Mouse (Mus musculus) neural tube, embryonic 14.5 days (tissue): ENCODE measurements around the gene Cdh12. TPM values are rescaled to one million over a fixed set of nuclear protein-coding genes. Genes with fewer than 3 reads are reported as not detected.
A peak's percentile ranks its signal among the peaks of the same experiment; 100 is the strongest.
"Not testable (repeated sequence)": the region's sequence is repeated elsewhere in the genome, so short reads cannot be mapped to it uniquely, and the experiment has no call there.

Experiments
- ATAC-seq: fragments of 200-750 bp; cut with Nextera tagmentation; 2 replicates; pipeline ENCODE4 v1.8.0; 2017; ENCODE audit warnings: low read depth, mild to moderate bottlenecking, moderate TSS enrichment, moderate library complexity
- H3K27ac ChIP-seq: fragments of 300-500 bp; sonication (generic); 2 replicates; pipeline ENCODE4 v1.5.1; 2014; ENCODE audit warnings: low read depth, mild to moderate bottlenecking, control low read depth, low read length, moderate library complexity, mixed read lengths
- H3K27me3 ChIP-seq: fragments of 300-500 bp; sonication (generic); 2 replicates; pipeline ENCODE4 v1.6.1; 2014; ENCODE audit warnings: low read length; ENCODE audit not compliant: control insufficient read depth, insufficient read depth
- H3K36me3 ChIP-seq: fragments of 300-500 bp; sonication (generic); 2 replicates; pipeline ENCODE4 v1.6.1; 2014; ENCODE audit warnings: low read length, mixed read lengths; ENCODE audit not compliant: control insufficient read depth, insufficient read depth
- H3K4me1 ChIP-seq: fragments of 300-500 bp; sonication (generic); 2 replicates; pipeline ENCODE4 v1.6.1; 2014; ENCODE audit warnings: low read length; ENCODE audit not compliant: control insufficient read depth, insufficient read depth
- H3K4me2 ChIP-seq: fragments of 300-500 bp; sonication (generic); 2 replicates; pipeline ENCODE4 v1.6.1; 2014; ENCODE audit warnings: mild to moderate bottlenecking, low read depth, low read length, control low read depth
- H3K4me3 ChIP-seq: fragments of 300-500 bp; sonication (generic); 2 replicates; pipeline ENCODE4 v1.5.1; 2014; ENCODE audit warnings: low read depth, low read length, control low read depth, mixed read lengths
- H3K9ac ChIP-seq: fragments of 300-500 bp; sonication (generic); replicated peaks from 2 replicates; pipeline ENCODE4 v1.6.1; 2014; ENCODE audit warnings: low read depth, mild to moderate bottlenecking, control low read depth, low read length, mixed read lengths
- H3K9me3 ChIP-seq: fragments of 300-500 bp; sonication (generic); 2 replicates; pipeline ENCODE4 v1.6.1; 2016; ENCODE audit warnings: low read length; ENCODE audit not compliant: control insufficient read depth
- WGBS: fragments of 180-500 bp; shearing (Covaris S2); extraction: QIAGEN DNeasy Blood & Tissue Kit; methylation state at CpG from one replicate; pipeline ENCODE4 v1.1.7; 2014; 5-methylcytosine and 5-hydroxymethylcytosine counted together
- polyA plus RNA-seq: library from polyadenylated mRNA; unstranded; fragments of >200 nt; fragmentation: Nextera tagmentation; extraction: Ambion mirVana; gene quantifications from 2 replicates; pipeline ENCODE4 v1.2.1, GENCODE M21; 2014

Cdh12 gene
- polyA plus RNA-seq, 1 experiment from 2014 or later, result 12.3 TPM

- no peak for ATAC-seq
- WGBS, result 74% methylated on average over 3 of the region's 3 CpGs
- no peaks in the 10 kb centered on the region for H3K36me3 ChIP-seq
- H3K27ac ChIP-seq, result no peak overlapping the region
- no peaks in the 10 kb centered on the region for H3K9me3 ChIP-seq
- H3K9ac ChIP-seq, result no peak overlapping the region
- no peaks in the 10 kb centered on the region for H3K4me1 ChIP-seq
- no peak overlapping the region for H3K4me3 ChIP-seq
- no peaks in the 10 kb centered on the region for H3K27me3 ChIP-seq
- H3K4me2 ChIP-seq, result no peak overlapping the region
These were observed 895.7 kb downstream of the Cdh12 start for GRCm38 (mm10) chr15:21344749-21345148.

GRCm38 (mm10) chr15:21355356-21356101, 906.5 kb downstream of the Cdh12 start:
- Histone ChIP-seq H3K27ac (no peak overlapping the region), H3K4me2 (no peak overlapping the region), H3K36me3 (no peaks in the 10 kb centered on the region), H3K4me3 (no peak overlapping the region), H3K9ac (no peak overlapping the region), H3K27me3 (no peaks in the 10 kb centered on the region), H3K4me1 (no peaks in the 10 kb centered on the region), H3K9me3 (no peaks in the 10 kb centered on the region)
- no peak for ATAC-seq
- 85% methylated on average over 5 of the region's 5 CpGs for WGBS

GRCm38 (mm10) chr15:21366366-21366765, 917.3 kb downstream of the Cdh12 start:
- H3K4me3 ChIP-seq, result no peak overlapping the region
- no peaks in the 10 kb centered on the region for H3K36me3 ChIP-seq
- no peaks in the 10 kb centered on the region for H3K9me3 ChIP-seq
- ATAC-seq, result no peak
- no peak overlapping the region for H3K9ac ChIP-seq
- no peaks in the 10 kb centered on the region for H3K27me3 ChIP-seq
- no peak overlapping the region for H3K4me2 ChIP-seq
- no peaks in the 10 kb centered on the region for H3K4me1 ChIP-seq
- no peak overlapping the region for H3K27ac ChIP-seq

GRCm38 (mm10) chr15:21375460-21375859, 926.4 kb downstream of the Cdh12 start:
- ATAC-seq, result no peak
- whole genome bisulfite sequencing, result 54% methylated on average over 5 of the region's 5 CpGs

GRCm38 (mm10) chr15:21375871-21376270, 926.8 kb downstream of the Cdh12 start:
- Histone ChIP-seq H3K9me3 (no peaks in the 10 kb centered on the region), H3K36me3 (no peaks in the 10 kb centered on the region), H3K4me2 (no peak overlapping the region), H3K4me1 (0 out of 2 replicates have a peak, but pooled peaks cover 4% of the 10 kb centered on the region), H3K27me3 (no peaks in the 10 kb centered on the region), H3K4me3 (no peak overlapping the region), H3K27ac (no peak overlapping the region), H3K9ac (no peak overlapping the region)
- ATAC-seq, result no peak
- 80% methylated on average over 3 of the region's 3 CpGs for WGBS

More at GRCm38 (mm10) chr15:21375460-21375859, 926.4 kb downstream of the Cdh12 start:
- no peaks in the 10 kb centered on the region for H3K36me3 ChIP-seq
- no peak overlapping the region for H3K4me3 ChIP-seq
- no peak overlapping the region for H3K4me2 ChIP-seq
- H3K27me3 ChIP-seq, result no peaks in the 10 kb centered on the region
- H3K9me3 ChIP-seq, result no peaks in the 10 kb centered on the region
- H3K4me1 ChIP-seq, result 0 out of 2 replicates have a peak, but pooled peaks cover 4% of the 10 kb centered on the region
- H3K9ac ChIP-seq, result no peak overlapping the region
- no peak overlapping the region for H3K27ac ChIP-seq

GRCm38 (mm10) chr15:21391442-21391841, 942.4 kb downstream of the Cdh12 start:
- H3K4me3 ChIP-seq, H3K4me1 ChIP-seq, ATAC-seq, H3K27ac ChIP-seq, H3K9ac ChIP-seq, H3K9me3 ChIP-seq, H3K27me3 ChIP-seq, H3K4me2 ChIP-seq, H3K36me3 ChIP-seq: not testable (repeated sequence)
- 91% methylated on average over 14 of the region's 14 CpGs for WGBS

- Histone ChIP-seq H3K9ac (no peak overlapping the region), H3K4me1 (no peaks in the 10 kb centered on the region), H3K4me2 (no peak overlapping the region), H3K4me3 (no peak overlapping the region), H3K9me3 (no peaks in the 10 kb centered on the region), H3K36me3 (no peaks in the 10 kb centered on the region), H3K27me3 (no peaks in the 10 kb centered on the region), H3K27ac (no peak overlapping the region)
- no peak for ATAC-seq
- 34% methylated on average over 3 of the region's 3 CpGs for WGBS
These were observed 944.0 kb downstream of the Cdh12 start for GRCm38 (mm10) chr15:21393080-21393479.

GRCm38 (mm10) chr15:21405196-21405595, 956.1 kb downstream of the Cdh12 start:
- no peak overlapping the region for H3K4me3 ChIP-seq
- no peak for ATAC-seq
- no peaks in the 10 kb centered on the region for H3K36me3 ChIP-seq
- H3K9me3 ChIP-seq, result no peaks in the 10 kb centered on the region
- H3K27ac ChIP-seq, result no peak overlapping the region
- no peak overlapping the region for H3K4me2 ChIP-seq
- 78% methylated on average over 6 of the region's 6 CpGs for WGBS
- no peak overlapping the region for H3K9ac ChIP-seq
- no peaks in the 10 kb centered on the region for H3K4me1 ChIP-seq
- H3K27me3 ChIP-seq, result no peaks in the 10 kb centered on the region

GRCm38 (mm10) chr15:21407324-21408044, 958.4 kb downstream of the Cdh12 start:
- Histone ChIP-seq H3K4me3 (no peak overlapping the region), H3K27ac (no peak overlapping the region), H3K4me1 (no peaks in the 10 kb centered on the region), H3K9ac (no peak overlapping the region), H3K27me3 (no peaks in the 10 kb centered on the region), H3K9me3 (no peaks in the 10 kb centered on the region), H3K4me2 (no peak overlapping the region), H3K36me3 (no peaks in the 10 kb centered on the region)
- WGBS, result 76% methylated on average over 2 of the region's 2 CpGs
- peak; percentile 79 for ATAC-seq
